Mouse (Mus musculus): ENCODE measurements around the gene Mrgprf.

GRCm38 (mm10) chr7:145281396-145281795 lies 19.2 kb upstream of the Mrgprf start:
- TF ChIP-seq CTCF (IDR thresholded peaks at IDR 0.05; ENCODE audit: low read depth) (no peak), EP300 (optimal IDR thresholded peaks at IDR 0.05) (no peak)
